Mouse (Mus musculus) cortical plate, adult 2 months (tissue): ENCODE measurements around the gene Caps2. TPM values are rescaled to one million over a fixed set of nuclear protein-coding genes. Genes with fewer than 3 reads are reported as not detected.
"Not testable (repeated sequence)": the region's sequence is repeated elsewhere in the genome, so short reads cannot be mapped to it uniquely, and the experiment has no call there.

Experiments
- H3K27ac ChIP-seq: fragments of 200-500 bp; 2 replicates; pipeline ENCODE4 v1.5.1; 2012; ENCODE audit warnings: low read length, control low read depth, inconsistent platforms; ENCODE audit not compliant: insufficient read depth
- H3K4me1 ChIP-seq: fragments of 200-500 bp; 2 replicates; pipeline ENCODE4 v1.6.1; 2011; ENCODE audit warnings: low read length; ENCODE audit not compliant: control insufficient read depth, insufficient read depth
- H3K4me3 ChIP-seq: fragments of 200-500 bp; 2 replicates; pipeline ENCODE4 v1.5.1; 2011; ENCODE audit warnings: mild to moderate bottlenecking, low read length, control low read depth; ENCODE audit not compliant: insufficient read depth
- CTCF ChIP-seq: fragments of 200-500 bp; IDR thresholded peaks from 2 replicates; pipeline ENCODE4 v1.5.1; 2011; ENCODE audit warnings: mild to moderate bottlenecking, control low read depth, low read length; ENCODE audit not compliant: insufficient read depth; ENCODE audit errors: extremely low read depth
- POLR2A ChIP-seq: fragments of 200-500 bp; IDR thresholded peaks from 2 replicates; pipeline ENCODE4 v1.6.1; 2011; ENCODE audit warnings: mild to moderate bottlenecking, low read length, control low read depth; ENCODE audit not compliant: insufficient read depth; ENCODE audit errors: extremely low read depth
- polyA plus RNA-seq: library from polyadenylated mRNA; depleted of rRNA; stranded (reverse); fragments of >200 nt; gene quantifications from 2 replicates; pipeline ENCODE4 v1.2.3, GENCODE M21; 2012; rRNA removed

Caps2 gene
- 0.17 and 0.21 TPM in 2 replicates for polyA plus RNA-seq

DNA sequence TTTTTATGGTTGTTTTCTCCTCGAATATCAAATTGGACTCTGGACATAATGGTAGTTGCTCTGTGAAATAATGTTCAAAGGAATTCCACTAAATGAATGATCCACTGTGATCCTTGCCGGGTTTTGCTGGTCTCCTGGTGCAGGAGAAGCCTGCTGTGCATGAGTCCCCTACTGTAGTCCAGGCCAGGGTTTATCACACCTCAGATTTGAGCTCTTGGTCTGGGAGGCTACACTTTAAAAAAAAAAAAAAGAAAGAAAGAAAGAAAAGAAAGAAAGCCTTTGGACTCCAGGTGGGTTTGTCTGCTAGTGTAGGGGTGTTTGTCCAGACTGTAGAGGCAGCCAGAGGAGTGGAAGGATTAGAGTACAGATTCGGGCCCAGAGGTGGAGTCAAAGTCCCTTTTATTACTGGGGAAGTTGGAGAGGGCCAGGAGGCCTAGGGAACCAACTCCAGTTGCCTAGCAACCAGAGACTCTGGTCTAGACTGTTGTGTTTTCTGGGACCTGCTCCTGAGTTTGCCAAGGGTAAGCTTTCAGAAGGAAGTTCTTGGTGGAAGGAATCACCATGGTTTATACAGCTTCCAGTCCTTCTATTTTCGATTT, at the start of gene Caps2:
Caps2 (plus strand) TSS at position 454 of the 599 bp plus-strand sequence.
- H3K4me1 ChIP-seq, result no peaks in the 10 kb centered on the region
- H3K27ac ChIP-seq, result no peak within 1 kb of the TSS
- H3K4me3 ChIP-seq, result no peak within 1 kb of the TSS
- no peak for TF ChIP-seq POLR2A
- no peak for TF ChIP-seq CTCF

DNA sequence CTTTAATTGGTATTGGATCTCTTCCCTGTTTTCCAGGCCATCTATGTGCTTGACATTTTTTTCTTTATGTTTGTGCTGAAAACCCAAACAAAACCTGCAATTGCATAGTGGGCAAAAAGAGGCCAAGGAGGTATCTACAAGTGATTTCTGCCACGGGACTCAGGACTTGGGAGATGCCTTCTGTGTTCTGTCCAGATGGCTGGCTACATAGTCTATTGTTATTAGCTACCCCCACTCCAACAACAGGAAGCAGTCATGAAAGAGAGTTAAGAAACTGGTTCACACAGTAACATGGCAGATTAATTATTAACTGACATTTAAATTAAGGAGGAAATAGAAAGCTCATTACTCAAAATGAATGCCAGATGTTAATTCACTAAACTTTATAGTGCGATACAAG, 38.3 kb upstream of the Caps2 start:
- not testable (repeated sequence) for H3K27ac ChIP-seq, H3K4me3 ChIP-seq, H3K4me1 ChIP-seq

DNA sequence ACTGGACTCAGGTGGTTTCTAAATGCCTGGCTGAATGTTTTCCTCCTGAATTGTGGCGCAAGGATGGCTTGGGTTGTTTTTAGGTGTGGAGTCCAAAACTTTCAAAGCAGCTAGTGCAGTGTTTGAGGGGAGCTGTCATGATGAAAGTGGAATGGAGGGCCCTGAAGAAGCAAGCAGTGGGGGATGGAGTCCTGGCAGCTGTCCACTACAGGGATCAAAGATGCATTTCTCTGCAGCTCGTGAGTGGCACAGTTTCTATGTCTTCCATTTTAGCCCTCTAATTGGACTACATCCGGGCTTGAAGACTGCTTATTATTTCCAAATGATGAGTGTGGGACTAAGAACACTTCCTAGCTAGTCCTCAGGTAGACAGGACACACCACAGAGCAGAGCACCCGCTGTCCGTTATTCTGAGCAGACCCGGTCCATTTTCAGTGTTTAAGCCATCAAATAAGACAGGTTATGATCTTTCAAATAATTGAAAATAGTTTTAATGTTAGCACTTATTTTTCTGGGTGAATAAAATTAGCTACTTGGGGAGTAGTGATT, 35.7 kb upstream of the Caps2 start:
- not testable (repeated sequence) for H3K4me3 ChIP-seq, H3K4me1 ChIP-seq, H3K27ac ChIP-seq

DNA sequence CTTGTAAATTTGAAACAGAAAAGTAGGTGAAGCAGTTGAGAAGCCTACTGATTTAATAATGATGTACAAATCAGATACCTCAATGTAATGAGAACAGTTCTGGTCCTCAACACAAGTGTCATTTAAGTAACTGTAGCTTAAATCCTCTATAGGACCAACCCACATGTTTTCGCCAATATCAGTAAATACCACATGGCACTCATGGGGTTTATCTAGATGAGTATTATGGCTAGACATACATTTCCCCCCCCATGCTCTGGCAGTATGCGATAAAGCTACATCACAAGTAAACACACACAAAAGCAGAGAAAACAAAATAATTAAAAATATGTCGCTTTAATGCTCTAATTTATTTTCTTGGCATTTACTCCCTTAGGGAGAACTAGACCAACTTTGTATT, 31.2 kb upstream of the Caps2 start:
- Histone ChIP-seq H3K4me3 (no peak overlapping the region), H3K27ac (no peak overlapping the region), H3K4me1 (no peaks in the 10 kb centered on the region)
- TF ChIP-seq POLR2A (no peak), CTCF (no peak)

DNA sequence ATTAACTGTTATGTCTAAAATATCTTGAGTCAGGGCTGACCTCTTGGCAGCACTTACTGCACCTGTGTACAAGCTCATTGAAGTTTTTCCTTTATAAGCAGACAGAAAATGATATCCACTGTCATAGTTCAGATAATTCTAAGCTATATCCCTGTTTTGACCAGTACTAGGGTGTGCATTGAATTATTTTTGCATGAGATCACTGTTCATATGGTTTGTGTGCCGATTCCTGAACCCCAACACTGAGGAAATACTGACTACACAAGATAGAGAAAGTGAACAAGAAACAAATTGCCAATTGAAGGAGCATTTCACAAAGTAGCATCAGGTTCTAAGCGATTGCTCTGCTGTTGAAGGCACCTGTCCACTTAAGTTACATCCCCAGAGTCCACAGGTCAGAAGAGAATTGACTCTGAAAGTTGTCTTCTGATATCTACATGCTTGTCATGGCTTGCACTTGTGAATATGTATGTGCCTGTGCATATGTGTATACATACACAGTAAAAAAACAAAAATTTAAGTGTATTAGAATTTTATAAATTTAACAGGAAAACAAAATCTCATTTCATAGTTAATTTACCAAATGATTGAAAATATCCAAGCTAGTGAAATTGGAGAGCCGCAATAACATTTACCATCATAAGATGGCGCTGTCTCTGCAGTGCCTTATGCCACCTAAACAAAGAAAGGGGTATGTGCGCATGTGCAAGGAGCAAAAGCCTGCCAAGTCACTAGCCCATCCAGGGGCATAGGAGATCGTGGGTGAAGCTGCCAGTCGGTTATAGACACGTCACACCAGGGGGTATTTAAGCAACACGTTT, 25.2 kb upstream of the Caps2 start:
- Histone ChIP-seq H3K4me3 (peak overlapping the region; percentile 30), H3K27ac (no peak overlapping the region), H3K4me1 (no peaks in the 10 kb centered on the region)
- TF ChIP-seq CTCF (peak; percentile 52), POLR2A (no peak)

DNA sequence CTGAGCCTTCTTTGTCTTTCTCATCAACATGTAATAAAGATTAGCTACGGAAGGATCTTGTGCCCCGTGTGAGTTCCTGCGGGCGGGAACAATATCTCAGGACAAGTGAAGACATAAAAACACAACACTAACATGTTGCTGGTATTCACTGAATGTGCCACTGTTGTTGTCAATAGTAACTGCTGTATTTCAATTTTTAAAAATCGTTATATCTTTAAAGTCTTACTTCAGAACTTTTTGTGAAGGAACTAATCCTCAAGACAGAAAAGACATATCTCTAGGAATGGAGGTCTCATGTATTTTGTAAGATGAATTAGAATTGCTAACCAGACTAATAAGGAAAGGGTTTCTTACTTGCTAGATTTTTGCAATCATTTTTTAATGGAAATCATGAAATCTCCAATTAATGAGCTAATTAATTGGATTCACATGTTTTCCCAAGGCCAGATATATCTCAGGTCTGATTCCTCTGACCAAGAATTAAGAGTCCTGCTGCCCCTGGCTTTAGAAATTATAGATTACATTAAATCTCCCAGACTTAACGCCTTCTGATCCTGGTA, 24.5 kb upstream of the Caps2 start:
- Histone ChIP-seq H3K4me1 (no peaks in the 10 kb centered on the region), H3K4me3 (peak overlapping the region; percentile 30), H3K27ac (no peak overlapping the region)
- TF ChIP-seq POLR2A (no peak), CTCF (no peak)

DNA sequence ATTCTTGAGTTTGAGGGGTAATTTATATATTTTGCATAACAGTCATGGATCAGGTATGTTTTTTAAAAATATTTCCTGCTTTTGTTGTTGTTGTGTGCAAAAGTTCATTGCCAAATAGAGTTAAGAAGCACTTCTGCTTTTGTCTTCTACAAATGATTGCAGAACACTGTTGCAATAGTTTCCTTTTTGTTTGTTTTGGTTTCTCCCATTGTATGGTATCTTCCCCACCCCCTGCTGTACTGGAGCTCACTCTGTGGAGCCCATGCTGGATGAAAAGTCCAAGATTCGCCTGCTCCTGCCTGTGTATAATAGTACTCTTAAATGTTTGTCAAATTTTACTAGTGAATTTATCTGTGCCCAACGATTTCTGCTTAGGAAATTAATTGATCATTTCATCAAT, 23.6 kb upstream of the Caps2 start:
- H3K27ac ChIP-seq, result no peak overlapping the region
- no peaks in the 10 kb centered on the region for H3K4me1 ChIP-seq
- no peak overlapping the region for H3K4me3 ChIP-seq
- TF ChIP-seq CTCF (no peak), POLR2A (no peak)

DNA sequence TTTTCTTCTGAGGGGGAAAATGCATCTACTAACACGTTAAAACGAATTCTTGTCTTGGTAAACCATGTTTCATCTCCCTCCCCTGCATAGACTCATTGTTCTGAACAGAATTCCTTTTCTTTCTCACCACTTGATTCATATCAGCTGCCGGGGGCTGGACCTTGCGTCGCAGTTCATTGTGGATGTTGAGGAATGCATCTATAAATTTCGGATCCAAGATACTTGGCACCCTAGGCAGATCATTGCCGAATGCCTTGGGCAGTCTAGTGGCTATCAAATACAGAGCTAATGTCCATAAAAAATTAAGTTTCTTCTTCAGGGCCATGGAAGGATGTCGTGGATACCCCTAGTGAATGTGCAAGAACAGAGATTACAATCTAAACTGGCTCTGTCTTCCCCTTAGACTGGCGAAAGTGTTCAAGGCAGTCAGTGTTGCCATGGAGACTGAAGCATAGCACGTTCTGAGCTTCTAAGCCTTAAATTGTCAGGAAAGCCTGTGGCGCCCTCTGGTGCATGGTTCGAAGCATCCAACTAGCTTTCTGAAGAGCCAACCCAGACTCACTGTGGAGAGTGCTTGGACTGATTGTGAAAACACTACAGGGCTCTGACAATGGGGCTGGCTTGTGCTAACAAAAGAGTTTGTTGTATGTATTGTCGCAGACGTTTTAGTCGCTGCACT, 3.4 kb upstream of the Caps2 start, which contains the start of gene Glipr1l3:
Glipr1l3 (minus strand) TSS at position 446 of the 679 bp plus-strand sequence.
- peak; percentile 92 for TF ChIP-seq CTCF
- not testable (repeated sequence) for H3K27ac ChIP-seq, H3K4me3 ChIP-seq, H3K4me1 ChIP-seq

DNA sequence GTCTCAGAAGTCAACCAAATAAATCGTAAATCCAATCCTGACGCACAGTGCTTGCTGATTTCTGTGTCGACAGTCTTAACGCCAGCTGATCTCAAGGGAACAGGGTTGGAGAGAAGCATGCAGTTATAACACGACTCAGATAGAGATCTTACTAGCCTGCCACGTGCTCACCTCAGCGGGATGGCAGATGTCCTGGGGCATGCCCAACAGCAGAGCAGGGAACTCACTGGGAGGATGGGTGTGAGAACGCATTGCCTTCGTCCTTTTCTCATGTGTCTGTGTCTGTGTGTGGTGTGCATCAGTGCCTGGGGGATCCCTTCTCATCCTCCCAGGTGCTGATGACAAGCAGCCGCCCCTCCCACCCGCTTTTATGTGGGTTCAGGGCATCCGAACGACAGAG, 13.6 kb downstream of the Caps2 start:
- not testable (repeated sequence) for H3K27ac ChIP-seq, H3K4me1 ChIP-seq, H3K4me3 ChIP-seq

DNA sequence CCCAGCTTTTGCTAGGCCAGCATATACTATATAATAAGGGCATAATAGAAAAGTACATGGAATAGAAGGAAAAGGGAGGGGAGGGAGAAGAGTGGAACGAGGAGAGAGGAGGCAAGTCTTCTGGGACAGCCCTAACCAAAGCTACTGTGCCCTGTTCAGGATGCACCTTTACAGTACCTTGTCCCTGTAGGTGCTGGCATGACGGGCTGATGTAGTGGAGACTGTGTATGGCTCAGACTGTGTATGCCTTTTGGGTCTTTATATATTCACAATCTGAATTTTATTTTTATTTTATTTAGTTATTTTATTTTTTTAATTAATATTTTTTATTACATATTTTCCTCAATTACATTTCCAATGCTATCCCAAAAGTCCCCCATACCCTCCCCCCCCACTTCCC, 30.5 kb downstream of the Caps2 start:
- H3K4me3 ChIP-seq, H3K27ac ChIP-seq, H3K4me1 ChIP-seq: not testable (repeated sequence)
